Mouse (Mus musculus): ENCODE measurements around the gene Ifitm5. TPM values are rescaled to one million over a fixed set of nuclear protein-coding genes. Genes with fewer than 3 reads are reported as not detected.

The Ifitm5 gene
- polyA plus RNA-seq, 1 experiment, result 0.81 TPM

DNA sequence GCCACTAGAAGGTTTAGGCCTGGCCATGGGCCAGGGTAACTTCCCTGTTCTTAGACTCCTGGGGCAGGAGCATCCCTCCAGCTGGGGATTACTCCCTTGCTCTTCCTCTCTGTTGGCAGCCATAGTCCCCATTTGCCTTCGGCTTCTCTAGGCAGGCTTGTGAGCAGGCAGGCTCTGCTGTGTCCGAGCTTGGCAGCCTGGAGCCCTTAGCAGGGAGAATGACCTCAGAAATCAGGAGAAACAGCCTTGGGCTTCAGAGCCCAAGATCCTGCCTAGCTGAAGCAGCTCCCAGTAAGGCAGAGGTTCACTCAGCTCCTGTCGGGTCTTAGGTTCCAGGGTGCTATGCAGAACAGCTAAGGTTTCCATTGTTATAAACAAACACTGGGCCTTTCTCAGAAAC is 51.0 kb downstream of the Ifitm5 start:
- DNase-seq, result no peak
- TF ChIP-seq CTCF (IDR thresholded peaks at IDR 0.05; ENCODE audit: borderline replicate concordance, control insufficient read depth, extremely low read depth, insufficient read depth, low read length, poor library complexity) (no peak), POLR2A (IDR thresholded peaks at IDR 0.05; ENCODE audit: control insufficient read depth, extremely low read depth, insufficient read depth, low read length, poor library complexity) (no peak)
- no peak overlapping the region for H3K4me3 ChIP-seq (ENCODE audit: control insufficient read depth, insufficient read depth, low read length)
- H3K36me3 ChIP-seq (ENCODE audit: control insufficient read depth, insufficient read depth, low read length), result peaks cover 21% of the 10 kb centered on the region
- WGBS, result 94% methylated on average over 3 of the region's 3 CpGs
- no peaks in the 10 kb centered on the region for H3K4me1 ChIP-seq (replicated peaks; ENCODE audit: control insufficient read depth, insufficient read depth, low read length)
- no peak overlapping the region for H3K27ac ChIP-seq (ENCODE audit: control insufficient read depth, insufficient read depth, low read length)
- no peaks in the 10 kb centered on the region for H3K27me3 ChIP-seq (ENCODE audit: control insufficient read depth, insufficient read depth, low read length)

Other genes starting within 250 kb of the Ifitm5 start
- 11.2 and 12.2 TPM in 2 replicates for gene Cyp2e1, start 186.6 kb downstream of the Ifitm5 start, polyA plus RNA-seq (2012; rRNA removed)
- 0.27 TPM in 1 of 2 replicates, not detected in the other for gene Syce1, start 162.4 kb downstream of the Ifitm5 start, polyA plus RNA-seq (2012; rRNA removed)
- gene Zfp941, start 128.1 kb downstream of the Ifitm5 start, polyA plus RNA-seq (2012; rRNA removed), result 0.04 and 0.22 TPM in 2 replicates
- gene Urah, start 115.3 kb downstream of the Ifitm5 start, polyA plus RNA-seq (2012; rRNA removed), result 12.9 and 15.9 TPM in 2 replicates
- 2.0 and 3.2 TPM in 2 replicates for gene Scgb1c1, start 104.7 kb downstream of the Ifitm5 start, polyA plus RNA-seq (2012; rRNA removed)
- gene Odf3, start 102.5 kb downstream of the Ifitm5 start, polyA plus RNA-seq (2012; rRNA removed), result 0.20 TPM in 1 of 2 replicates, not detected in the other
- not detected in 2 replicates for gene Gm45785, start 94.0 kb downstream of the Ifitm5 start, polyA plus RNA-seq (2012; rRNA removed)
- gene Ric8a, start 93.3 kb downstream of the Ifitm5 start, polyA plus RNA-seq (2012; rRNA removed), result 175 and 181 TPM in 2 replicates
- 26.5 and 31.8 TPM in 2 replicates for gene Bet1l, start 92.7 kb downstream of the Ifitm5 start, polyA plus RNA-seq (2012; rRNA removed)
- 99.7 and 100 TPM in 2 replicates for gene Psmd13, start 68.3 kb downstream of the Ifitm5 start, polyA plus RNA-seq (2012; rRNA removed)
- gene Sirt3, start 68.0 kb downstream of the Ifitm5 start, polyA plus RNA-seq (2012; rRNA removed), result 23.1 and 27.6 TPM in 2 replicates
- gene Cox8b, start 49.8 kb downstream of the Ifitm5 start, polyA plus RNA-seq (2012; rRNA removed), result 159 and 231 TPM in 2 replicates
- 0.32 and 0.71 TPM in 2 replicates for gene Nlrp6, start 29.4 kb downstream of the Ifitm5 start, polyA plus RNA-seq (2012; rRNA removed)
- gene Pgghg, start 8.9 kb downstream of the Ifitm5 start, polyA plus RNA-seq (2012; rRNA removed), result 60.1 and 68.6 TPM in 2 replicates
- not detected in 2 replicates for gene Gm45717, start 5.6 kb upstream of the Ifitm5 start, polyA plus RNA-seq (2012; rRNA removed)
- gene Ifitm2, start 5.7 kb upstream of the Ifitm5 start, polyA plus RNA-seq (2012; rRNA removed), result 207 and 296 TPM in 2 replicates
- gene Ifitm1, start 16.9 kb upstream of the Ifitm5 start, polyA plus RNA-seq (2012; rRNA removed), result 39.0 and 60.9 TPM in 2 replicates
- 309 and 397 TPM in 2 replicates for gene Ifitm3, start 60.5 kb upstream of the Ifitm5 start, polyA plus RNA-seq (2012; rRNA removed)
- 4.7 and 5.9 TPM in 2 replicates for gene Ifitm6, start 67.6 kb upstream of the Ifitm5 start, polyA plus RNA-seq (2012; rRNA removed)
- not detected in 2 replicates for gene Gm17387, start 78.8 kb upstream of the Ifitm5 start, polyA plus RNA-seq (2012; rRNA removed)
- 1.4 and 1.6 TPM in 2 replicates for gene B4galnt4, start 110.8 kb upstream of the Ifitm5 start, polyA plus RNA-seq (2012; rRNA removed)
- gene Pkp3, start 127.9 kb upstream of the Ifitm5 start, polyA plus RNA-seq (2012; rRNA removed), result 46.8 and 49.9 TPM in 2 replicates
- gene Sigirr, start 150.3 kb upstream of the Ifitm5 start, polyA plus RNA-seq (2012; rRNA removed), result 62.4 and 67.3 TPM in 2 replicates
- gene Ano9, start 167.5 kb upstream of the Ifitm5 start, polyA plus RNA-seq (2012; rRNA removed), result 1.5 and 2.9 TPM in 2 replicates
- gene Ptdss2, start 172.1 kb upstream of the Ifitm5 start, polyA plus RNA-seq (2012; rRNA removed), result 29.9 and 33.8 TPM in 2 replicates
- 59.0 and 75.9 TPM in 2 replicates for gene Rnh1, start 222.6 kb upstream of the Ifitm5 start, polyA plus RNA-seq (2012; rRNA removed)
- 65.6 and 77.9 TPM in 2 replicates for gene Hras, start 243.7 kb upstream of the Ifitm5 start, polyA plus RNA-seq (2012; rRNA removed)
- 7.1 and 7.4 TPM in 2 replicates for gene Lrrc56, start 243.9 kb upstream of the Ifitm5 start, polyA plus RNA-seq (2012; rRNA removed)